Comparison of ENCODE assay signal across 13 mouse cellular contexts in genomic region chr9:61439979-61440378, GRCm38 (mm10).
"Had no signal": no experiment of that assay in that cellular context is flagged by ENCODE, and none has a peak within 500 bp of the region (broad histone marks: within the 10 kb centered on the region; RNA-seq: fewer than 3 reads in every experiment).

No protein-coding gene starts in this region.

- DNase-seq: kidney, adult 2 months; layer of hippocampus, adult 9-11 months; liver, embryonic 13.5 days; lung, embryonic 14.5 days; right cerebral cortex, adult 18-20 months; right cerebral cortex, postnatal 14 days; spleen, adult 18-20 months had no signal

- ATAC-seq: intestine, postnatal 0 days; lung, postnatal 0 days; midbrain, embryonic 15.5 days had no signal

- H3K27me3 ChIP-seq: midbrain, embryonic 15.5 days had no signal

- H3K9me3 ChIP-seq: liver, embryonic 13.5 days; megakaryocyte, embryonic 14.5 days; midbrain, embryonic 15.5 days had no signal

- H3K4me2 ChIP-seq: liver, embryonic 13.5 days; lung, embryonic 14.5 days; midbrain, embryonic 11.5 days; midbrain, embryonic 15.5 days had no signal

- H3K4me1 ChIP-seq: liver, embryonic 13.5 days; megakaryocyte, embryonic 14.5 days had no signal

- H3K4me3 ChIP-seq: layer of hippocampus, adult 2 months; liver, embryonic 13.5 days; megakaryocyte, embryonic 14.5 days; midbrain, embryonic 15.5 days had no signal

- H3K36me3 ChIP-seq: liver, embryonic 13.5 days; midbrain, embryonic 15.5 days had no signal
